Mouse (Mus musculus): Measurements from ENCODE around the gene Eif3d.

Eif3d gene

GRCm38 (mm10) chr15:77952921-77953320 is 17.7 kb downstream of the Eif3d start:
- no peak for DNase-seq

- no peak for DNase-seq
Observed at GRCm38 (mm10) chr15:77949061-77949460, 21.6 kb downstream of the Eif3d start.

- DNase-seq: no peak
Observed at GRCm38 (mm10) chr15:77945711-77946110, 24.9 kb downstream of the Eif3d start.

GRCm38 (mm10) chr15:77941563-77941962 is 29.1 kb downstream of the Eif3d start:
- DNase-seq: no peak

- no peak for DNase-seq
Observed at GRCm38 (mm10) chr15:77938516-77938915, 32.1 kb downstream of the Eif3d start.

- DNase-seq: no peak
Observed at GRCm38 (mm10) chr15:77935673-77936375, 34.8 kb downstream of the Eif3d start.

- no peak for DNase-seq
Observed at GRCm38 (mm10) chr15:77934968-77935367, 35.6 kb downstream of the Eif3d start.

- DNase-seq: peak; percentile 25
Observed at GRCm38 (mm10) chr15:77934326-77934725, 36.3 kb downstream of the Eif3d start.

GRCm38 (mm10) chr15:77933770-77934169 is 36.8 kb downstream of the Eif3d start:
- DNase-seq: peak; percentile 94

- DNase-seq: no peak
Observed at GRCm38 (mm10) chr15:77933222-77933621, 37.4 kb downstream of the Eif3d start.

- no peak for DNase-seq
Observed at GRCm38 (mm10) chr15:77931689-77932016, 39.0 kb downstream of the Eif3d start.

GRCm38 (mm10) chr15:77930986-77931688 is 39.5 kb downstream of the Eif3d start:
- DNase-seq: no peak

GRCm38 (mm10) chr15:77929804-77930203 is 40.8 kb downstream of the Eif3d start:
- no peak for DNase-seq

- DNase-seq: peak; percentile 95
Observed at GRCm38 (mm10) chr15:77928673-77929331, 41.8 kb downstream of the Eif3d start, which contains the start of gene Txn2. TSS of gene Txn2 (minus strand) at chr15:77929006.

GRCm38 (mm10) chr15:77928091-77928490 is 42.5 kb downstream of the Eif3d start:
- no peak for DNase-seq

GRCm38 (mm10) chr15:77926921-77927320 is 43.7 kb downstream of the Eif3d start:
- DNase-seq: no peak

GRCm38 (mm10) chr15:77925195-77925594 is 45.4 kb downstream of the Eif3d start:
- DNase-seq: no peak

GRCm38 (mm10) chr15:77923267-77924035 is 47.2 kb downstream of the Eif3d start:
- DNase-seq: no peak

GRCm38 (mm10) chr15:77922710-77923109 is 47.9 kb downstream of the Eif3d start:
- no peak for DNase-seq

- no peak for DNase-seq
Observed at GRCm38 (mm10) chr15:77921636-77922035, 49.0 kb downstream of the Eif3d start.

GRCm38 (mm10) chr15:77920511-77921462 is 49.8 kb downstream of the Eif3d start:
- peak; percentile 35 for DNase-seq

GRCm38 (mm10) chr15:77919441-77919840 is 51.2 kb downstream of the Eif3d start:
- no peak for DNase-seq
